Mouse (Mus musculus): Measurements from ENCODE around the gene Cmas.

Cmas gene

DNA sequence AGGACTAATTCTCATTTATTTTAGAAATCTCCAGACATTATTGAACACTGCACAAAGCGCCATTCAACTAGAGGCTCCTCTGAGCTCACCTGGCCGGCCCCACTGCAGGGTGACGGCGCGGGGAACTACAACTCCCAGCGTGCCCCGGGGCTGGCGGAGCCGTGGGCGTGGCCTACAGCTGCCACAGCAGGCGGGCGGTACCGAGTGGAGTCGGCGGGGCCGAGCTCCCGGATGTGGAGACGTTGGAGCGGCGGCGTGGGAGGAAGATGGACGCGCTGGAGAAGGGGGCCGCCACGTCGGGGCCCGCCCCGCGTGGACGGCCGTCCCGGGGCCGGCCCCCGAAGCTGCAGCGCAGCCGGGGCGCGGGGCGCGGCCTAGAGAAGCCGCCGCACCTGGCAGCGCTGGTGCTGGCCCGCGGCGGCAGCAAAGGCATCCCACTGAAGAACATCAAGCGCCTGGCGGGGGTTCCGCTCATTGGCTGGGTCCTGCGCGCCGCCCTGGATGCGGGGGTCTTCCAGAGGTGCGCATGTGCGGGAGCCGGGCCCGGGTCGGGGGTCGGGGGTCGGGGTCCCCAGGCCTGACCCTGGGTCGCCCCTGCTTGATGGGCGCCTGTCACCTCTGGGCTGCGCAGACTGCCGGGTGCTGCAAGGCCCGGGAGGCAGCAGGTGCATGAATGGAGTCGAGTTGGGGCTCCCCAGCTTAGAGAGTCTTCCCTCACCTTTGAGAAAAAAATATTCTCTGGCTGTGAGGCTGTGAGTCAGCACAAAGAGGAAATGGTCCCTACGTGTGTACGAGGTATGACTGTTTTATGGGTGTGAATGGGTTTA is at the start of gene Cmas:
Cmas (plus strand) TSS at position 180 of the 827 bp plus-strand sequence.
- DNase-seq (ENCODE audit: low spot score in 2 of 2) = peak; percentile 93

DNA sequence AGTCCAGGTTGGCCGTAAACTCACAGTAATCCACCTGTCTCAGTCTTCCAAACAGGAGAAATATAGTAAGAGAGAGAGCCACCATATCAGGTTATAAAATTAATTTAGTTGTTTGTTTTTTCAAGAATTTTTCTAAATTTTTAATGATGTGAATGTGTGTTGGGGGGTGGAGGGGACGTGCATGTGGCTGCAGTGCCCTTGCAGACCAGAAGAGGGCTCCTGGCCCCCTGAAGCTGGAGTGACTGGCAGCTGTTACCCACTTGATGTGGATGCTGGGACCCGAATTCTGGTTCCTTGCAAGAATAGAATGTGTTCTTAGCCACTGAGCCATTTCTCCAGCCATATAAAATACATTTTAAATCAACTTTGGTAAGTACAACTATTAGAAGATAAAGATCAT is 49.8 kb upstream of the Cmas start:
- DNase-seq (ENCODE audit: low spot score in 2 of 2) = no peak

DNA sequence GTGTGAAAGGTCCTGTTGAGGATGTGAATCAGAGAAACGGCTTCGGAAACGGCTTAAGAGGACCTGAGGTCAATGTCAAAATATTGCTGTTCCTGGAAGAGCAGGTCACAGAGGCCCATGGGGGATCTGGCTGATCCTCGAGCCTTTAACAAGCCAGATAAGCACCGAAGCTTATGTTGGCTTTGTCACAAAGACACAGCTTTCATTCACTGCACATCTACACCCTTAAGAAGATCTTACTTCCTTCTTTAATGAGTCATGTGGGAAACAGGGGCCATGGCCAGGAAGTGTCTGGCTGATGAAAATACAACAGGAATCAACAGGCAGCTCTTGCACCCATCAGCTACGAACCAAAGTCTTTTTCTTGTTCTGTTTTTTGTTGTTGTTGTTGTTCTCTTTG is 48.1 kb upstream of the Cmas start:
- DNase-seq (ENCODE audit: low spot score in 2 of 2) = no peak

DNA sequence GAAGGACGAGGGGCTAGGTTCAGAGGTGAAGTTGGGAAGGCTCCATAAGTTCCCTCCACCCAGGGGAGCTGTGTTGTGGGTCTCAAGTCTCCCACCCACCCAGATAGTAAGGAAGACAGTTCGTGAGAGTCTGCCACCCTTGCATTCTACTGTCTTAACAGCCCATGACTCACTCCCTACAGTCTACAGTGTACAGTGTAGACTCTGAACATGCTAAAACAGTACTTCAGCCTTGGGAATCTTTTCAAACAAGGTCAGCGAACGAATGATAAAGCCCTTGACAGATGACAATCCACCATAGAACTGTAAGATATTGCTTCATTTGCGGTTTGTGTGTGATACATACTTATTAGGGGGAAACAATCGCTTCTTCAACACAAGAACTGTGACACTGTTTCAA is 45.8 kb upstream of the Cmas start:
- no peak for DNase-seq (ENCODE audit: low spot score in 2 of 2)

DNA sequence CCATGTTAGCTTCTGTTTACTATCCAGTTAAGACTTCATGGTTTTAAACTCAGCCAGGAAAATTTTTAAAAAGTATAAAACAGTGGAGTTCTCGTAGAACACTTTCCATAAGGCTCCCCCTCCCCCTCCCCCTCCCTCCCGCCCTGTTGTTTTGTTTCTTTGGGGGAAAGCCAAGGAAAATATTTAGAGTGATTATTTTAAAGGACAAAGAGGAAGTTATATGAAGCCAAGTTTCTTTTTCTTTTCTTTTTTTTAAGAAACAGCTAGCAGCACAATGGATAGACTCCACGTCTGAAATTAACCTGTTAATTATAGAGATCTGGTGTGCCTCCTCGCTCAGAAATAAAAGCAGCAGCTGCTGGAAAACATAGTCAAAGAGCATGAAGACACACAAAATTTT is 45.4 kb upstream of the Cmas start:
- no peak for DNase-seq (ENCODE audit: low spot score in 2 of 2)

DNA sequence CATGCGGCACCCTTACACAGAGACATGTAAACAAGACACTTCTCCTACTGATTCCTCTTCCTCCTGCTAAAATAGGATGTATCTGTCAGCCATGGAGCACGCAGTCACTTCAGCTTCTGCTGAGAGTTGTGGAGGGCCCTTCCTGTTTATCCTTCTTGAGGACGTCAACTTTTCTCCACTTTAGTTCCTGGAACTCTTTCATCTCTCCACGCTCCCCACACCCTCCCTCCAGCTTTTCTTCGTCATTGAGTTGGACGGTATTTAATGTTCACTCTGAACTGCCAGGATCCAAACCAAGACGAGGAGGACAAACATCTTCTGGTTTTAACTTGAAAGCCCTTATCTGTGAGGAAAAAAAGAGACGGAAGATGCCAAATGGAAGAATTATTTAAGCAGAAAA is 41.5 kb upstream of the Cmas start:
- no peak for DNase-seq (ENCODE audit: low spot score in 2 of 2)

DNA sequence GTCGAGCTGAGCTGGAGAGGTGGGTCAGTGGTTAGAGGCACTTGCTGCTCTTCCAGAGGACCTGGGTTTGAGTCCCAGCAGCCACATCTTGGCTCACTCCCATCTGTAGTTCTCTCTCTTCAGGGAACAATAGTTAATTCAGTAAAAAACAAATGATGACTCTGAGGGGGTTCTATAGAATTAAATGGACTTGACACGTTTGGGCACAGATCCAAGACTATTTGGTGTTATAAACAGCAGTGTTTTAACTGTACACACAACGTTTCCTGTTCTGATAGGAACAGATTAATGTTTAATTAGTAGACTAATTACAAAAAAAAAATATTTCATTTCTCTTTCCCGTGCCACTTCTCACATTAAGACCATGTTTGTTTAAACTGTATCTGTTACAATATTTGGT is 39.3 kb upstream of the Cmas start:
- no peak for DNase-seq (ENCODE audit: low spot score in 2 of 2)

DNA sequence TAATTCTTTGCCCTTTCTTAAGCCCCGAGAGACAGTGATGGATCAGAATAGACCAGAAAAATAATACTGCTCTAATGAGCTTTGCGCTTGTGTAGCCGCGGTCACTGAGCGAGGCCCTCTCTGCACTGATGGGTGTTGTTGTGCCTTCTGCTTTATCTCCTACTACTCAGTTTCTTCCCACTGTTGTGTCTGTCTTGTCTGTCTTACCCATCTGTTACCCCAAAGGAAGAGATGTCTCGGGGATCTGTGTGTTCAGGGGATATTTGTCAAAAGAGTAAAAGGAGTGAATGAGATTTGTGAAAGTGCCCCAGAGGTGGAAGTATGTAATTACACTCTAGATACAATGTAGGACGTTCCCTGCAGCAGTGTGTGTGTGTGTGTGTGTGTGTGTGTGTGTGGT is 38.3 kb upstream of the Cmas start:
- DNase-seq (ENCODE audit: low spot score in 2 of 2) = no peak

DNA sequence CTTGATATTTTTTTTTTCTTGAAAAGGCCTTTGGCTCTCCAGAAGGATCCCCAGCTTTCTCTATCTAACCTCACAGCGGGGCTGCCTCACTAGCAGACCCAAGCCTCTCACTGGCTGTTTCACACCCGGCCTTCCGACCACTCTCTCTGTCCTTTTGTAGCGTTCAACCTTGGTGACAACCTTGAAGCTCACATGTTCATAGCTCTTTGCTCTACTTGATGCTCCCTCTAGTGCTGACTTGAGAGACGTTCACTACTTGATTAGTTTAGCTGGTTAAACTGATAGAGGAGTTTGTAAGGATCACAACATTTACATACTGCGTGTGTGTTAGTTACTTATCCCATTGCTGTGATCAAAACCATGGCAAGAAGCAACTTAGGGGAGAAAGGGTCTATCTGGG is 35.8 kb upstream of the Cmas start:
- DNase-seq (ENCODE audit: low spot score in 2 of 2) = no peak

DNA sequence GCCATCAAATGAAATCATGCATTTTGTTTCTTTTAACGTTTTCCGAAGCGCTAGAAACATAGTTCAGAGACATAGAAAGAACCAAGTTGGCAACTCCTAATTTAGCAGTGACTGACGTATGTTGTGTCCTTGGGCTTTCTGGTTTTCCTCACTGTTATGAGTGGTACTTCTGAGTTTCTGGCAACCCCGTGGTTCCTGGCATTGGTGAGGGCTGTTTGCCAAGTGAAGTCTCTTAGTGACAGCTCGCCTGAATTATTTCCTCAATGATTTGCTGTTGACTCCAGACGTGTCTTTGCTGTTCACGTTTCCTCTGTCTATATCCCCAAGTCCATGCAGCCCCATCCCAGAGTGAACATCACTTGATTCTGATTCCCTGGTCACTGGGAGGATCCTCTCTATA is 34.8 kb upstream of the Cmas start:
- DNase-seq (ENCODE audit: low spot score in 2 of 2) = no peak

DNA sequence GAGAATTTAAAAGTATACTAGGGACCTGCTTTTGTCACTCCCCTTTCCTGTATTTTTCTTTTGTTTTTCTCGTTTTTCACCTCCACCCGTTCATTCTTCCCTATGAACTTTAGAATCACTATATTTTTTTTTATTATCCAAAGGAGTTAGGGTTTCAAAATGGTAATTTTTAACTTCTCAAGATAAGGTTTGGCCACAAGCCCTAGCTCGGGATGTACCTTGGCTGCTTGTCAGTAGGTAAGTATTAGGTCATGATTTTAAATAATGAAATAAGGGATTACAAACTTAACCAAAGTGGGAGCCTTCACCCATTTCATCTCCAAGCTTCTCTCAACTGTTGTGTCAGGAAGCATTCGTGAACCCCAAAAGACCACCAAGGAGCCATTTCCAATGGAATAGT is 30.5 kb upstream of the Cmas start:
- DNase-seq (ENCODE audit: low spot score in 2 of 2) = no peak

DNA sequence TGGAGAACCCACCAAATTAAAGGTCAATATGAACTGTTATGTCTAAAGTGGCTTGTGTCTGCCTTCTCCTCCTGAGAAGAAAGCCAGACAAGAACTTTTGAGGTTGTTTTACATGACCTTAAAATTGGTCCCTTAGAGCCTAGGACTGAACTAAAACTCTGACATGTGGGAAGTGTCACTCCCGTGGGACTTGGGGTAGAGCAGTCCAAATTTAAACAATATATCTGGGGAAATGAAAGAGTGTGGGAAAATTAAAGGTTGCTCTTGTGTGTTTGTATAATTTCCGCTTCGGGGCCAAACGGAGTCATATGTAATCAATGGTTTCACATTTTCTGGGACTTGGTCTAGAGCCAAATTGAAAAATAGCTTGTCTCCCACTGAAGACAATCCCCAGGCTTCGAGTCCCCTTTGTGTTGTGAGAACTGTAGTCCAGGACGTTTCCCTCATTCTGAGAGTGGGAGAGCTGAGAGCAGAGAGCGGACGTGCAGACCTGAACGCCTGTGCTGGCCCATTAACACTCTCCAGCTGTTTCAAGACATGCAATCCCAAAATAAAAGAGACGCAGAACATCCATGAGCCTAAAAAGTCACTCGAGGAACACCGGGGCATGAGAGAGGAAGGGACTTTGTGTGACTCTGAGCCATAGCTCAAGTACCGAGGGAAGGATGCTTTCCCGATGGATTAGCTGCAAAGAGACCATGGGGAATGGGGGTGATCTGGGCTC is 23.8 kb upstream of the Cmas start:
- no peak for DNase-seq (ENCODE audit: low spot score in 2 of 2)

DNA sequence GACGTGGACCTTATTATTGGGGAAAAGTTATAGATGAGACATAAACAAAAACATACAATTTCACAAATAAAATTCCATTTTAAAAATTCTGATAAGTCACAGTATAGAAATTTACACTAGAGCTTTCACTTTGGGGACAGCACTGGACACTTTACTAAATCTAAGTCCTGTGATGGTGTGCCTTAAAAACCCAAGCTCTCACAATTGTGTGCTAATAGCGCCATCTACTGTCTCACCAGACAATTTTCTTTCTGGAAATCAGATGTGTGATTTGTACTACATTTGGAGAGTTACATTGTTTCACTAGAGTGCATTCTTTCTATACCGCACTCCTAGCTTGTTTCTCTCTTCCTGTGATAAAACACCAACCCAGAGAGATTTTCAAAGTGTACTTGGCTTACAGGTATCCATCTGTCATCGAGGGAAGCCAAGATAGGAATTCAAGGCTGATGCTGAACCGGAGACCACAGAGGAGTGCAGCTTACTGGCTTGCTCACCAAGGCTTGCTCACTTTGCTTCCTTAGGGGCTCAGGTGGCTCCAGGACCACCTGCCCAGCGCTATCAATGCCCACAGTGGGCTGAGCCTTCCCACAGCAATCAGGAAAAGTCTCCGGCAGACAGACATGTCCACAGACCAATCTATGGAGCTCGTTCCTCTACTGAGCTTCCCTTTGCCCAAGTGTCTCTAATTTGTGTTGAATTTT is 21.0 kb upstream of the Cmas start:
- DNase-seq (ENCODE audit: low spot score in 2 of 2) = peak in 1 of 2 experiments; percentile 47

DNA sequence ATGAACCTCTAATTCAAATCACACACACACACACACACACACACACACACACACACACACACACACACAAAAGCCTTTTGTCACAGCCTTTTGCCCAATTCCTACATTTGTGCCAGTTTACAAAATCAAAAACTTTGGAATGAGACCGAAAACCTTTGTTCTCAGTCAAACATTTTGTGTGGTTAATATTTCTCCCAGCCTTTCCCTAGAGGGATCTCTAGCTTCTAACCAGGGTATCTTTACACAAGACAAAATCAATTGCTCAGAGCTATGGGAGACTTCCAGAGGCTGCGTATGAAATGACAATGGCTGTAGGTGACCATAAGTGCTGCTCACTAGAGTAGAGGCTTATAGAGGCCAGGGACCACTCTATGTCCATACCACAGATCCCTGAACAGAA is 18.3 kb upstream of the Cmas start:
- DNase-seq (ENCODE audit: low spot score in 2 of 2) = no peak

DNA sequence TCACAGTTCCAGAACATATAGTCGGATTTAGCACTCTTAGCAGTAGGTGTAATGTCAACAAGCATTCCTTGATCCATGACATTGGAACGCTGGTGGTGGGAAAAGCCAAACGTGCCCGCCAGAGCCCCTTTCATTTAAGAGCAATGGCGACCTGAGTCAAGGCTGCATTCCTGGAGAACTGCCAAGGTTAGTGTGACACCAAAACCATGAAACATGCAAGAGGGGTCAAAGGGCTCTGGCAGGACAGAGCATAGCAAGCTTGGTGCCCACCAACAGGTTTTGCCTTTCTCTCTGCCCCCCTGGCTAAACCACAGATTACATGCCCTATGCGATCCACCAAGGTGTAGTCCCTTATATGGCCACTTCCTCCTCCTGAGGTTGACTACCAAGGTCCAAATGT is 17.8 kb upstream of the Cmas start:
- DNase-seq (ENCODE audit: low spot score in 2 of 2) = no peak

DNA sequence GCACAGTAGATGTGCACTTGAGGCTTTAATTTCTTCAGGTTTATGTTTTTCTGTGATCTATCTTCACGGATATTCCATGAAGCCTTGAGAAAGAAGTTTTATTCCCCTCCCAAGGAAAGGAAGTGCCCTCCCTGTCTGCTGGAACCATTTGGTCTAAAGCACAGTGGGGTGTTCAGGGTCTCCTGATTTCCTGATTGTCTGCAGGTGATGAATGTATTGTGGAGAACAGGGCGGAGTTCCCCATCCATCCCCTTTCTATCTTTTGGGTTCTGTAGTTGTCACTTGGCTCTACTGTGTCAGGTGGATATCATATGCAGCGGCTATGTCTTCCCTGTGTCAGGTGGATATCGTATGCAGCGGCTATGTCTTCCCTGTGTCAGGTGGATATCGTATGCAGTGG is 14.7 kb upstream of the Cmas start:
- DNase-seq (ENCODE audit: low spot score in 2 of 2) = no peak

DNA sequence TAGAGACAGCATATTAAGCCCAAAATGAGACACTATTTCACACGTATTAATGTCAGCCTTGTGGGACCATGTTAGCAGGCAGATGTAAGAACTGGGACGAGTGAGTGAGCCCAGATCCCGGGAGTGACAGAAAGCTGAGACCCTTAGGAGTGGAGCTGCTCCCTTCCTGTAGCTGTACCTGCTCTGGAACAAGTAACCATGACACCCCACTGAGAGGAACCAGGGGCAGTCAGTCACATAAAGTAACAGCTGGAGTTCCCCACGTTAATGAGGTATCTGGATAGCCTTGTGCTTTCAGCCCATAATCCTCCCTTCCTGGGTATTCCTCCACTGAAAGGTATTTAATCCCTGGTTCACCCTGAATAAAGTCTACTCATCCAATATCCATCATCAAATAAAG is 13.3 kb upstream of the Cmas start:
- no peak for DNase-seq (ENCODE audit: low spot score in 2 of 2)

DNA sequence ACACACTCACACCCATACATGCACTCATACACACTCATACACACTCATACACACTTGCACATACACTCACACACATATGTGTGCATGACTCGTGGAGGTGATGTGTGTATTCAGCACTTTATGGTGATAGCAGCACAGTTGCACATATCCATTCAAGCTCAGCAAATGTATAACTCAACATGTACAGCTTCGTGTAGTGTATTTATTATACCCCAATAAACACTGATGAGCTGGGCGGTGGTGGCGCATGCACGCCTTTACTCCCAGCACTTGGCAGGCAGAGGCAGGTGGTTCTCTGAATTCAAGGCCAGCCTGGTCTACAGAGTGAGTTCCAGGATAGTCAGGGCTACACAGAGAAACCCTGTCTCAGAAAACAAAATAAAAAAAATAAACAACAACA is 11.0 kb upstream of the Cmas start:
- DNase-seq (ENCODE audit: low spot score in 2 of 2) = no peak

DNA sequence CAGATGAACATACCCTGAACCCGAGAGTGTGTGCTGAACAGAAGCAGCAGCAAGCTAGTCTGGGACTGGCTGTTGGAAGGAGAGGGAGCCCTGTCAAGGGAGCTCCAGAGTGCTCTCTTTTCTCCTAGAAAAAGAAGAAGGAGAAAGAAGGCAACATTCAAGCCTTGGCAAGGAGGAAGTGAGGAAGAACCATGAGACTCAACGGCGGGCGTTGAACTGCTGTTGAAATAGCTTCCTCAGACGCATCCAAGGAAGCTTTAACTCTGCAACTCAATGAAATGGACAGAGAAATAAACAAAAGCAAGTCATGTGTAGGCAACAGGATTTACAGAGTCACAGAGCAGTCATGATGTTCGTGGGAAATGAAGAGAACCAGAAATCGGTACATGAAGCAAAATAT is 9.7 kb upstream of the Cmas start:
- no peak for DNase-seq (ENCODE audit: low spot score in 2 of 2)

DNA sequence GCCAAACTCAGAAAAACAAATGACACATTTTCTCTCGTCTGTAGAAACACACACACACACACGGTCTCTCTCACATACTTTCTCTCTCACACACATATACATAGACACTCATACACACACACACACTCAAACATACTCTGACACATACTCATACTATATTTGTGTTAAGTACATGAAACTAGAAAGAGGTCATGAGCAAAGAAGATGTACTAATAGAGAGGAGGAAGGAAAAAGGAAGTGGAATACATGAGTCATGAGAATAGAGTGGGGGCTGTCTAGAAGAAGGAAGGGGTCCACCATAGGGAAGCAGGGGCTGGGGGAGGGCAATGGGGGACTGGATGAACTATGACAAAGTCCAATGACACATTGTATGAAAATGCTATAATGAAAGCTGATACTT is 9.3 kb upstream of the Cmas start:
- DNase-seq (ENCODE audit: low spot score in 2 of 2) = no peak

DNA sequence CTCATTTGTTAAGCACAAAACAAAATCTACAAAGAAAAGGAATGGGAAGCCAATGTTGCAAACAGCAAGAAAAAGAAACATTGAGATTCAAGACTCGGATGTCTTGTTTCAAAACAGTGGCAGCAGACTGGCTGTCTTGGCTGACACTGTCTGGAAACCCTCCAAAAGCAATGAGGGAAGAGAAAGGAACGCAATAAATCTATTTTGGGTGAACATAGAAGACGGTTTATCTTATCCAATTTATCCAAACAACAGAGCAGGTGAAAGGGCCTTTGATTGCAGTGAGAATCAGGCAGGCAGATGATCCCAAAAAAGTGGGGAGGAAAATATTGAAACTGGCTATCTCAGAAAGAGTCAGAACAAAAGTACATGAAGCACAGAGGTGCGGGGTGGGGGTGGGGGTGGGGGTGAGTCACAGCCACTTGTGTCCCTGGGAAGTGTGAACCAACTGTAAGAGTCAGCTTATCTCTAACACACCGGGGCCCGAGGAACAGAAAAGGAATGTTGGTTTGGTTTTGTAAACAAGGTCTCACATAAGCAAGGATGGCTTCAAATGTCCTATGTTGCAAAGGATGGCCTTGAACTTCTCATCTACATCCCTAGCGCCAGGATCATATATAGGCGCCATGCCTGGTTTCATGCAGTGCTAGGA is 8.3 kb upstream of the Cmas start:
- no peak for DNase-seq (ENCODE audit: low spot score in 2 of 2)

DNA sequence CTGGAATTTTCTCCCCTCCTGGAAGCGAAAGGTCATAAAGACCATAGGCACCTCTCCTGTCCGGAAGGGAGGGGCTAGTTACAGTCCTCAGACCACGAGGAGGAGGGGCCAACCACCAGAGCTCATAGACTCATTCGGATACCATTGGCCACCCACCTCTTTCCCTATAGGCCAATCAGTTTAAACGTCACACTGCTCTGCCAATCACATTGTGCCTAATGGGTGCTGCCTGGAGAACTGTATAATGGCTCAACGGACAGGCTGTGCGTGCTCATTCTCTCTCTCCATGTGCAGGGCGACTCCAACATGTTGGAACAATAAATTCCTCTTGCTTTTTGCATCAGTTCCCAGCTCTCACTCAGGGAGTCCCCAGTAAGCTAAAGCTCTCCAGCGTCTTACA is 5.1 kb upstream of the Cmas start:
- no peak for DNase-seq (ENCODE audit: low spot score in 2 of 2)
